Mouse (Mus musculus) gastrocnemius, postnatal 25 days (tissue): ENCODE results near the gene Elf1. TPM values are rescaled to one million over a fixed set of nuclear protein-coding genes. Genes with fewer than 3 reads are reported as not detected.
"Not testable (repeated sequence)": the region's sequence is repeated elsewhere in the genome, so short reads cannot be mapped to it uniquely, and the experiment has no call there.

Source experiments
- DNase-seq: peaks from one replicate; pipeline ENCODE4 v3.0.0; 2022
- total RNA-seq, 2 experiments: library from RNA; stranded (reverse); gene quantifications; 1 replicate in 1 of 2; 2 replicates in 1 of 2; pipeline ENCODE4 v1.2.3; 2021

Elf1 gene
- total RNA-seq, 2 experiments from 2014 or later: 4.7 to 5.5 TPM

DNA sequence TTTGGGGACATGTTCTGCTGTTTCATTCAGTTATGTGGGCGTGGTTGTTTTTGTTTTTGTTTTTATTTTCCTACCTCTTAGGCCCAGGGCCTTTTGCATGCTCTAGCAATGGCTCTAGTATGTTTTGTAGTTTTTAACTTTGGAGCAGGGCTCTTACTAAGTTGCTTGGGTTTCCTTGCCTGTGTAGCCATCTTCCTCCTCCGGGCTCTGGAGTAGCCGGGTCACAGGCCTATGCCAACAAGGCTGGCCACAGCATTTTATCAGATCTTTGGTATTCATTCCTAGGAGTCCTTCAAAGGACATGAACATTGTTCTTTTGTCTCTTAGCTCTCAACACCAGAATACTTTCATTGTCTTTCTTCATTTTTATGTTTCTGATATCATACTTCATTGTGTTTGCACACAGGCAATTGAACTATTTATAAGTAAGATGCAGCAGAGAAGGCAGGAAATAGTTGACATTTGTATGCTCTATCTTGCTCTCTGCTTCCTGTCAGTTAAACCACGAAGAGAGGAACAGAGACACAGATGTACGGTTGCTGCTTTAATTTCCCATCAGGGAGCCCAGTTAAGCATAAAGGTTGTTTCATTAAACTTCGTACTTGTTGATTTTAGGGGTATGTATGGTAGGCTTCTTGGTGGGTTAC lies 40.6 kb downstream of the Elf1 start:
- no peak for DNase-seq

DNA sequence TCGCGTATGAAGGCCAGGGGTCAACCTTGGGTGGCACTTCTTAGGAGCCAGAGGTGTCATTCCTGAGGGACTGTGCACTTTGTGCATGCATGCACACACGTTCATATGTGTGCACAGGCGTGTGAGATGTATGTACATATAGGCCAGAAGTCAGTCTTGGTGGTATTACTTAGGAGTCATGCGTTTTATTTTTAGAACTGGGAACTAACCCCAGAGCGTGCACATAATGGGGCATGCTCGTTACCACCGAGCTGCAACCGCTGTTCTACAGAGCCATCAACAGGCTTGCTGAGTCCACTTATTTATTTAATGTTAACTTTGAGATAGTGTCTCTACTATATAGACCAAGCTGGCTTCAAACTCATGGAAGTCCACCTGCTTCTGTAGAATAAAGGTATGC lies 41.4 kb downstream of the Elf1 start:
- DNase-seq: no peak

DNA sequence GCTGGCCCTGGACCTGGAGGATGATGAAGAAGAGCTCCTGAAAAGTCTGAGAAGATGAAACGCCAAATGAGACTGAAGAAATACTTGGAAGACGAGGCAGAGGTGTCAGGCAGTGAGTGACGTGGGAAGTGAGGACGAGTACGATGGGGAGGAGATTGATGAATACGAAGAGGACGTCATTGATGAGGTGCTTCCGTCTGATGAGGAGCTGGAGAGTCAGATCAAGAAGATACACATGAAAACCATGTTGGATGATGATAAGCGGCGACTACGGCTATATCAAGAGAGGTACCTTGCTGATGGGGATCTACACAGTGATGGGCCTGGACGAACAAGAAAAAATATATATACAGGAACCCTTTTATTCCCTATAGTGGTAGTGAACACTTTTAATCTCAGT lies 45.1 kb downstream of the Elf1 start:
- not testable (repeated sequence) for DNase-seq

DNA sequence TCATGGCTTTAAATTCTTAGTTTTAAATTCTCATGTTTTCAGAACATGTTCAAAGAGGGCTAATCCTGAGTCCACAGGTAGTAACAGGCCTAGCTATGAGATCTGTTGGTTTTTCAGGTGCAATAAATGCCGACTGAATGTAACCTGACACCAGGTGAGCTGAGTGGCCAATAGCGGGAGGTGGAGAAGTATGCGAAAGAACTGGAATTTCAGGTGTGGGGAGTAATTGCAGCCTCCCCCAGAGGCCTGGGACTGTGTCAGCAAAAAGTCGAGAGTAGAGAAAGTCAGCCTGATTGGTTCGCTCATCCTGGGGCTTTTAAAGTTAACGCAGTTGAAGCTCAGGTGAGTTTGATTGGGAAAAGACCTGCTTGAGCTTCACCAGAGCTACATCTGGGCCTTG lies 46.7 kb downstream of the Elf1 start:
- no peak for DNase-seq

DNA sequence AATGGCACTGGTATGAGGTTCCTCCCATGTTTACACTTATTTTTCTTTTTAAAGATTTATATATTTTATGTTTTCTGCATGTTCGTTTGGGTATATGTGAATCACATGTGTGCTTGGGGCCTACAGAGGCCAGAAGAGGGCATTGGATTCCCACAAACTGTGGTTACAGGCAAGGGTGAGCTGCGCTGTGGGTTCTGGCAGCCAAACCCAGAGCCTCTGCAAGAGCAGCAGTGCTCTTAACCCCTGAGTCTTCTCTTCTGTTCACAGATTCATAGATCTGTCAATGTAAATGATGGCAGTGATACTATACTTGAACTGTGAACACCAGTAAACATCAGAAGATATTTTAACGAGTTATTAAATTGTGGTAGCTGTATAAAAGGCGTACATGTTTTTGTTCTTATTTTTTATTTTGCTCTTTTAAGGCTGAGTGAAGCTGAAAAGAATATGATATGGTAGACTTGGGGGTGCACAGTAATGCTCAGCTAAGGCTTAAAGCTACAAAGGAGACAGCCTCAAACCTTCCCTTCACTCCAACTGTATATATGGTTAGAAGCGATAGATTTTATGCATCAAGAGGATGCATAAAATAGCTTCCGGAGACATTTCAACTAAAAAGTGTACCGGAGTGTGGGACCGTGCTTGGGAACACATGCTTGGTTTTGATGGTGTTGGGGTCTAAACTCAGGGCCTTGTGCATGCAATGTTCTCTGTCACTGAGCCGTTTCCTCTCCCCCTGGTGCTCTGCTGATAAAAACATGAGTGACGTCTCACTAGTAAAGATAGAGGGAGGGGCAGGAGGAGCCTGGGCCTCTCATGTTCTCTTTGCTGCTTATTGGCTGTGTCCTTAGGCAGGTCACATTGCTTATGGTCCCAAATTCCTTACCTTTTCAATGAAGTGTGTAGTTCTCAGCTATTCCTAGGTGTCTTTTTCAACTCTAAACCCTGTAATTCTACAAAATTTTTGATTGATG lies 48.9 kb downstream of the Elf1 start:
- no peak for DNase-seq

DNA sequence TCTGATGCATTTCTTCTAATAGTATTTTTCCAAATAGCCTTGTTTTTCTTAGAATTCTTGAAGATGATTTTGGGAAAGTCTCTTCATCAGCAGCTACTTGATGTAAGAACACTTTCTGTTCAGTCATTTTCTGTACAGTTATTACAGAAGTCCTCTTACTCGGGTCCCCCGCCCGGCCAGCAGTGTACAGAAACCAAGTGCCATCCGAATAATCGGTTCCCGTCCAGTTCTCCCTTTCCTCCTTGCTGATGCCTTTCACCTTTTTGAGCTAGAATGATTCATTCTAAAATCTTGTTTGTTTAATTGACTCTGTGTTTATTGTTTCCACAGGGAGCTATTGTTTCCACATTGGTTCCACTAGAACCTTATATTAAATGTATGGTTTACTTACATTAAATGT lies 49.8 kb downstream of the Elf1 start:
- DNase-seq: no peak

DNA sequence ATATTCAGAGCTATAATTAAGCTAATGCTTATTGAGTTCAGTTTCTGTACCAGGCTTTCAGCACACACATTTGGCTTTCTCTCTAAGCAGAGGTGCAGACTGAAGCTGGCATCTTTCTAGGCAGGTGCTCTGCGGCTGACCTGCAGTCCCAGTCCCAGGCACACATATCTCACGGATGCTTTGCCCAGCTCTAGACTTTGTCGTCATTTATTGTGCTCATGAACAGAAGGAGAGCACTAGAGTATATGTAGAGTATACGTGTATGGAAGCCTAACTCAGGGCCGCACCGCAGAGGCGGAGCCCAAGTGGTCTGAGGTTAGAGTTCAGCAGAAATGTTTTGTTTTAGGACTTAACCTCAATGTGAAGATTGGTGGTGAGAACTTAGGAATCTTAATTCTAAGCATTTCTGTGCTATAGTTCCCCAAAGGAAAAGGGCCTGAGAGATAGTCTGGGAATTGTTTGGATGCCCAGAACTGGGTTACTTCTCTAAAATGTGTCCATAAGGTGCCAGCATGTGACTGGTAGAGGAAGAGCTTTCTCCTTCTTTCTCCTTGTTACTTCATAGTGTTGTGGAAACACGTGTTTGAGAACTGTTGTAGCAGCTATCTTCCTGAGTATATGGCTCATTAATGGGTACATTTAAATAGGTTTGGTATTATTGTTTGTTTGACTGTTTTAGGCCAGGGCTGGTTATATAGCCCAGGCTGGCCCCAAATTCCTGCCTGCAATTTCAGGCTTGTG lies 51.2 kb downstream of the Elf1 start:
- DNase-seq: no peak

DNA sequence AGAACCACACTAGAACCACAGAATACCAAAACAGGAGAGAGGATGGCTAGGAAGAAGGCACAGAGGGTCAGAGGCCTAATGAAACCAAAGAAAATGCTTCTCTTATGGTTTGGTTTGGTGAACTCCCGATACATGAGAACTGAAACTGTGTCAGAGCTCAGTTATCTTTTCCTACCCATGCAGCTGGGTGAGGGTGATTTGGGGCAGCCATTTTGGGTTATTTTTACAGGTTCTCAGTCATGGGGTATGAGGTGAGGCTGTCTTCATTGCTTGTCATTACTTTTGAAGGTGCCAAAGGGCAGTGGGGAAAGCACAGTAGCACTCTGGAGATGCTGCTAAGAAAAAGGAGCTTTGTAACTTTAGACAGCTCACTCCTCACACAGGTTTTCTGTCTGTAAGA lies 52.4 kb downstream of the Elf1 start:
- no peak for DNase-seq

DNA sequence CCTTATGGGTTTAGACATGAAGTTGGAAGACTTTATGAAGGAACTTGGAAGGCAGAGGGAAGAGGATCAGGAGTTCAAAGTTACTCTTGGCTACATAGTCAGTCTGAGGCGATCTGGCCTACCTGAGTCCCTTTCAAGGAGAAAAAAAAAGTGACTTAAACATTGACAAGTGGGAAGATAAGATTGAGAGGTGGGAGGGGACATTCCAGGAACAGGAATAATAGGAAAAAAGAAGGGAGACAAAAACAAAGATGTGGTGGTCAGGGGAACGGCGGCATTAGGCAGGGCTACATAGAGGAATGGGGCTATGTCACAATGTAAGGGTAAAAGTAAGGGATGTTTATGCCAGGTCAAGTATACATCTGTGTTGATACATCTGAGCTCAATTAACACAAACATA lies 53.2 kb downstream of the Elf1 start:
- no peak for DNase-seq

DNA sequence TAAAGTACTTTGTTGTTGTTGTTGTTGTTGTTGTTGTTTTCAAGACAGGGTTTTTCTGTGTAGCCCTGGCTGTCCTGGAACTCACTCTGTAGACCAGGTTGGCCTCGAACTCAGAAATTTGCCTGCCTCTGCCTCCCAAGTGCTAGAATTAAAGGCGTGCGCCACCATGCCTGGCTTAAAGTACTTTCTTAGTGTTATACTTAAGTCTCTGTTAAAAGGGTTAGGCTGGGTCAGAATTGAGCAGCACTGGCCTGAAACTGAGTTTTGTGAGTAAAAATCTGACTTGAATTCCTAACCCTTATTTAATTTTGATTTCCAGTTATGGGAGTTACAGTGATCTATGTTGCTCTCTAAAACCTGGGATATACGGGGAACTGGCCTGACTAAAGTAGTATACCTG lies 53.7 kb downstream of the Elf1 start:
- DNase-seq: not testable (repeated sequence)

DNA sequence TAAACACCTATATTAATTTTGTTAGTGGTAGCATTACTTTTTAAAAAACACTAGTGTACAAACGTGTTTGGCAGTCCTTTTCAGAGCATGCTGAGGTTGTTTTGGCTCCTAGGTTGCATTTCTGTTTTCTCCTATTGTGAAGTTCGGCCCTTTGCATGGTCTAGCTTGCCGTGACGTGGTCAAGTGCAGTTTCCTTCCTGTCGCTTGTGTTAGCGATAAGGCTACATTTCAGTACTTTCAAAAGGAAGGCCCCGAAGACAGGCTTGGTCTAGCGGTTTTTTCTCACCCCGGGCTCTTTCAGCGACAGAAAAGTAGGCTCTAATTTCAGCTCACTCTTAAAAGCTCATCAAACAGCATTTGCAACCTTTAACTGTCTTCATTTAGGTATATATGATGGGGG lies 54.3 kb downstream of the Elf1 start:
- DNase-seq: no peak

DNA sequence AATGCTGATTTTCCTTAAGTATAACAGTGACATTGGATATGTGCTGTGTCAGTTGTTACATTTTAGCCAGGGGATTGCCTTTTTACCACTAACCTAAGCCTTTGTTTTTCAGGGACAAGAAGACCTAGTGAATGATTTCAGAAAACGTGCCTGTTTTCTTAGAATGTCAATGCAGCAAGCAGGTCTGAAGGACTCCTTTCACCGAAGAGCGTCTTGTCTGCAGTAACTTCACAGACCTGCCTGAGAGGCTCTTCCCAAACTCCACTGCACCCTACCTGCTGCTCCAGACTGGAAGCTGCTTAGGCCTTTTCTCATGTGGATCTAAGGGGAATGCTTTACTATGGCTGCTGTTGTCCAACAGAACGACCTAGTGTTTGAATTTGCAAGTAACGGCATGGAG lies 55.0 kb downstream of the Elf1 start:
- no peak for DNase-seq

DNA sequence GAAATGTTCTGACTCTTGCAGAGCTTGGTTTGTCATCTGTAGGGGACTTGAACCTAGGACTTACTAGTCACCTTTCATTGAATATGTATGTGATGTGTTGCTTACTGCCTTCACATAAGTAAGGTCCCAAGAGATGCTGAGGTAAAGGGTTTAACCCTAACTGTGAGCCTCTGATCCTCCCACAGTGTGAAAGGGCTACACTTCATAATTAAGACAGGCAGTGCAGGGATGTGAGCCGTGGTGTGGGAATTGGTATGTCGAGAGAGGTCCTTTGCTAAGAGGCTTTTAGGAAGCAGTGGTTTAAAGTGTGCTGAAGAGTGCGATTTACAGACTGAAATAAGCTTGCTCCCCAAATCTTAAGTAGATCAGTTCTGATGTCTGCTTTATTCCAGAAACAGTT lies 55.8 kb downstream of the Elf1 start:
- no peak for DNase-seq

DNA sequence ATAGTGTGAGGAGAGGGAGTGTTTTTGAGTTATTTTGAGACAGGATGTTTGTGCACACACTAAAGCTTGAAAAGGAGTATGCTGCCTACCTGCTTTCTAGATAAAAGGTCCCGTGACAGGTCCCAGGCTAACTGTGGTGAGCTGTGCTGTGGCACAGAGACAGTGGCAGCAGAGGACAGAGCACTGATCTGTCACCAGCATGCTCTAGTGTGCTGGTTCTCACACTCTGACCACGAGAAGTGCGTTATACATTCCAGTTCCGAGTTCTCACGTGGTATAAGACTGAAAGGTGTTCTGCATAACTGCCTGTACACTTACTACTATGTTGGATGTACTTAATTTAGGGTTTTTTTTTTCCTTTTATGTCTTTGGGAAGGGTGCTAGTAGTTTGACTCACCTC lies 56.5 kb downstream of the Elf1 start:
- no peak for DNase-seq

DNA sequence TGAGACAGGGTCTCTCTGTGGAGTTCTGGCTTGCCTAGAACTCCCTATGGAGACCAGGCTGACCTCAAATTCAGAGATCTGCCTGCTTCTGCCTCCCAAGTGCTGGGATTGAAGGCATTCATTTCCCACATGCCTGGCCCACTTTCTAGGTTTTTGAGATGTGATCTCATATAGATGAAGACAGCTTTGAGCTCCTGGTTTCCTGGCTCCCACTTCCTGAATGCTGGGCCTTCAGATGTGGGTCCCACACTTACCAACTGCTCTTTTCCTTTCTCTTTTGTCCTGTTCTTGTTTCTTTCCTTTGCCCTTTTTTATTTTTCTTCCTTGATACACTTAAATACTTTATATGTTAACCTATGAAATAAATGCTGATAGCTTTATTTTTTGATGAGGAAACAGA lies 56.9 kb downstream of the Elf1 start:
- DNase-seq: no peak

DNA sequence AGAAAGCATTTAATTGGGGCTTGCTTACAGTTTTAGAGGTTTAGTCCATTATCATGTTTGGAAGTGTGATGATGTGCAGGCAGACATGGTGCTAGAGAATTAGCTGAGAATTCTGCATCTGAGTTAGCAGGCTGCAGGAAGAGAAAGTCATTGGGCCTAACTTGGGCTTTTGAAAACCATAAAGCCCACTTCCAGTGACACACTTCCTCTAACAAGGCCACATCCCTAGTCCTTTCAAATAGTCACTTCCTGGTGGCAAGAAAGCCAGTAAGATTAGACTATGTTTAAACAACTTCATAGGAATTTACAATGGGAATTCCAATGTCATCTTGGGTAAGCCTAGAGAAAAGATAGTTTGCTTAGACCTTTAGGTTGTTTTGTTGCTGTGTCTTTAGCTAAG lies 60.6 kb downstream of the Elf1 start:
- no peak for DNase-seq

DNA sequence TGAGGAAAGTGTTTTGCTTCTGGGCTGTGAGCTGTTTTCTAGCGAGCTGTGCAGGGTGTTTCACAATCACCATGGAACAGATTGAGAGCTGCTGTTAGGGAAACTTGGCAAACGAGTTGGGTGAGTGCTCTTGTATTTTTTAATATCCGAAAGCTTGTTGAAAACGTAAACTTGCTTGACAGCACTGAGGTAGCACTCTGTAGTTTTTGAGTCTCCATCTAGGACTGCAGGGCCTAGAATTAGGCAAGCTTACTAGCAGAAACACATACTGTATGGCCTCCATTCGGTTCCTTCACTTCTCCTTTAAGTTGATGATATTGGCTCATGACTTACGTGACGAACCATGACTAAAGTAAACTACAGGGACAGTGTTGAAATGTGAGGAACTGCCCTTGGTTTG lies 68.3 kb downstream of the Elf1 start:
- DNase-seq: peak; percentile 29

DNA sequence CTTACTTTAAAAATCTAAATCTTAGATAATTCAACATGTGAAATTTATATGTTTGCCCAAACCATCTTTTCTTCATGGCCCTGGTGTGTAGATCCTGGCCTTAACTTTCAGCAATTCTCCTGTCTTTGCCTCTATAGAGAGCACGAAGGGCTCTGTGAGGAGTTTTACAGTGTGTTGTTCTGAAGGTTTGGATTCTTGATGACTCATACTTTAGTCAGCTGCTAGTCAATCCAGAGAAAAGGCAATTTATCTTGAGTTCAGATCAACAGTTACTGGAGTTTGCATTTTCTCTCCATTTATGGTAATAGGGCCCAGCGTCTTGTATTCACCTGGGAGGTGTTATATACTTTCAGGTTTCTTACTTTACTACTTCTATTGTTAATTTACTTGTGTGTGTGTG lies 70.9 kb downstream of the Elf1 start:
- DNase-seq: no peak

DNA sequence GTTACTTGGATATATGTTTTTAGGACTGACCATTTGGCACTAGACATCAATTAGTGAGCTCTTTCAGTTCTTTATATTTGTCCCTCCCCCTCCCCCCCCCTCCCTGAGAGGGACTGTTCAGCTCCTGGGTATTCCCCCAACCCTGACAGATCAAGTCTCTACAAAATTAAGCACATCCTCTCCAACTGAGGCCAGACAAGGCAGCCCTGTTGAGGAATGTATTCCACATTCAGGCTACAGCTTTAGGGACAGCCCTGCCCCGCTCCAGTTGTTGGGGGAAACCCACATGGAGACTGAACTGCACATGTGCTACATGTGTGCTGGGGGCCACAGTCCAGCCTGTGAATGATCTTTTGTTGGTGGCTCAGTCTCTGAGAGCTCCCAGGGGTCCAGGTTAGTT lies 71.9 kb downstream of the Elf1 start:
- no peak for DNase-seq

DNA sequence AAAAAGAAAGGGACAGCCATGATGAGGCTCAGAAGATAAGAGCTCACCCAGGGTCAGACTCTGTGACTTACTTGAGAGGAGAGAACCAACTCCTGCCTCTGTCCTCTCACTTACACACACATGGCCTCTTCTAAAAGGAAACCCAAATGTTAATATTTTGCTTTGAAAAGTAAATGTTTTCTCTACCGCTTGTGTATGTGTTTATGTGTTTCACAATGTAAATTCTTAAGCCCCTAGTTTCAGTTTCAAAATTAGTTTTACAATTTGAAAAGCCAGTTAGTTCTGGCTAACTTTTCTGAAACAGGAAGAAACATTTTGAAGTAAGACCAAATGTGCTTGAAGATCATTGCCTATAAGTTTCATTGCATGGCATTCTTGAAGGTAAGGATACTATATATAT lies 76.8 kb downstream of the Elf1 start:
- no peak for DNase-seq

DNA sequence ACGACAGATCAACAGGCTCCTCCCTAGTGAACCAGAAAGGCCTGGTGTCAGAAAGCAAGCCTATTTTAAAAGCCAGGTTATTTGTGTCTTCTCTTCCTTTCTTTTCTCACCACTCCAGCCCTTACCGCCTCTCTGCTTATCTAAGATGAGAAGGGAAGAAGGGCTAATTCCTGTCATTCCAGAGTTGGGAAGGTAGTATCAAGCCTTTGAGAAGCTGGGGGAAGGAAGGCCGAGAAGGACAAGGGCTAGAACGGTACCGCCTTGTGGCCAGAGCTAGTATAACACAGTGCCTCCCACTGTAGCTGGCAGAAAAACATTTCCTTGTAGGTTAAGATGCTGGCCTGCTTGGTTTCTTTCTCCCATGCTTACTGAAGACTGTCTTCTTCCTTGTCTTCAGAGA lies 81.8 kb downstream of the Elf1 start:
- peak; percentile 34 for DNase-seq

DNA sequence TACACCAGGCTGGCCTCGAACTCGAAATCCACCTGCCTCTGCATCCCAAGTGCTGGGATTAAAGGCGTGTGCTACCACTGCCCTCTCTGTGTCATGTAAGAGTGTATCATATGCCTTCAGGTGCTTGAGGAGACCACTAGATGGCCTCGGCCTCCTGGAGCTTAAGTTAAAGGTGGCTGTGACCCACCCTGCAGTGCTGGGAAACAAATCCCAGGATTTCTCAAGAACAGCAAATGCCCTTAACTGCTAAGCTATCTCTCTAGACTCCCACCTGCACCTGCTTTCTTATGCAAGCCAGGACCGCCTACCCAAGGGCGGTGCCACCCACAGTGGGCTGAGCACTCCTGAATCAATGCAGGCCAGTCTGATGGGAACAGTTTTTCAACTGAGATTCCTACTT lies 83.8 kb downstream of the Elf1 start:
- no peak for DNase-seq
